Mouse (Mus musculus) stomach, adult 2 months (tissue): ENCODE results near the gene Ppp1r21. TPM values are rescaled to one million over a fixed set of nuclear protein-coding genes. Genes with fewer than 3 reads are reported as not detected.

Experiments
- polyA plus RNA-seq: library from polyadenylated mRNA; depleted of rRNA; stranded (reverse); fragments of >200 nt; gene quantifications from 2 replicates; pipeline ENCODE4 v1.2.3, GENCODE M21; 2012; rRNA removed

The Ppp1r21 gene
- polyA plus RNA-seq = 4.4 and 4.9 TPM in 2 replicates

DNA sequence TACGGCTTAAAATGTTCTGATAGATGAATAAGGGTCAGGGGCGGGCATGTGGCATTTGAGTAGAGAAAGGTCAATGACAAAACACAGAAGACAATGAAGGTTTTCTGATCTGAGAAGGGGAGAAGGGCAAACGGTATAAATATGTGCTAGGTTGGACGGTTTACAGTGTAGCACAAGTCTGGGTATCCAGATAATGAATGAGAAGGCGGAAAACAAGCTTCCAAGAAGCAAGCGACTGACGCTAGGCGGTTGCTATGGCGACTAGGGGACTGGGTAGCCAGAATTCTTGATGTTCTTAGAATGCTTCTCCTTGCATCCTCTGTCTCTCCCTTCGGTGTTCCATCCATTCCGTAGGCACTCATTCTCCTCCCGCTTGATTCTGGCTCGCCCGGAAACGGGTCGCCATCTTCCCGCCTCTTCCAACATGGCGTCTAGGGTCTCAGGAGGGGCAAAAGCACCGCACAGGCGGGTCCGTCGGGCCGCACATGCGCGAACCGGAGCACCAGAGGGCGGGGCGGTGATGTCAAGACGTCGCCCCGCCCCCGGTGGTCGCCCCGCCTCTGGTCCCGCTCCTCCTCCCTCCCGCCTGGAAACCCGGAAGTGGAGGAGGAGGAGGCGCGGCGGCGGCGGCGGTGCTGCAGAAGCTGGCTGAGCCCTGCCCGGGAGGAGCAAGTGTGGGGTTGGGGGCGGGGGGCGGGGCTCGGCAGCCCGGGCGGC is at the start of gene Ppp1r21:
Ppp1r21 (plus strand) TSS at position 600 of the 717 bp plus-strand sequence.

DNA sequence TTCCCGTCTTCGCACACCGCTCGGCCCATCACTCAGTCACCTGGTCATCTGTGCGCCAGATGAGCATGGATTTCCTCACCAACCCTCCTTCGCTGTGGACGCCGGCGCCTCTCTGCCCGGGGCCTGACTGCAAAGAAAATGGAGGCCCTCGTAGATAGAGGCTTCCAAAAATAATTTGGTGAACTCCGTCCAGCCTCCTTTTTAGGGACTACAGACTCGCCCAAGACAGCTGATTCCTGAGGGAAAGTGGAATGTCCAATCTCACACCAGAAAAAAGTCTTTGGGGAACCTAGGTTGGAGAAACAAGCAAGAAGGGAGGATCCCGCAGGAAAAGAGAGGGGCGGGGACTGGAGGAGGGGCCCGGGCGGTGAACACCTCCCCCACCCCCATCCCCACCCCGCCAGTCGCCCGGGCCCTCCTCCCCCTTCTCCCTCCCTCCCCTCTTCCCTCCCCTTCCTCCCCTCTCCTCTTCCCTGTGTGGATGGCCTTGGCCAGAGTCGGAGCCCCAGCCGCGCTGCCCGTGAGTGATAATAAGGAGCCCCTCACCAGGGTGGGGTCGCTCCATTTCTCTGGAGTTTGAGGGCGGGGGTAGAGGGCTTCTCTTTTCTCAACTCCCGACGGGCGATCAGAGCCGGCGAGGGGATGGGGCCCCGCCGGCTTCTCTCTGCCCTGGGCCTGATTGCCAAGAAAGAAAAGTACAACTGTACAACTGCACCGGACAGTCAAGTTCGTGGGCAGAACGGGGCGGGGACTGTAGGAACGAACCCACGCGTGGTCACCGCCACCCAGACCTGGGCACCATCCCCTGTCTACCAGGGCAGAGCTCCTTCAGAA is 67.5 kb downstream of the Ppp1r21 start, which contains the start of gene Ston1:
Ston1 (plus strand) TSS at position 463 of the 834 bp plus-strand sequence.

Other genes with a start within 250 kb of the Ppp1r21 start
- 0.92 and 1.1 TPM in 2 replicates for gene Foxn2, start 89.4 kb upstream of the Ppp1r21 start, polyA plus RNA-seq
- gene Ston1, start 67.6 kb downstream of the Ppp1r21 start, polyA plus RNA-seq = 1.8 and 2.9 TPM in 2 replicates
- not detected in 2 replicates for gene Gtf2a1l, start 138.5 kb downstream of the Ppp1r21 start, polyA plus RNA-seq